Mouse (Mus musculus): ENCODE results near the gene Gm20877.
"Not testable (repeated sequence)": the region's sequence is repeated elsewhere in the genome, so short reads cannot be mapped to it uniquely, and the experiment has no call there.

Gm20877 gene

DNA sequence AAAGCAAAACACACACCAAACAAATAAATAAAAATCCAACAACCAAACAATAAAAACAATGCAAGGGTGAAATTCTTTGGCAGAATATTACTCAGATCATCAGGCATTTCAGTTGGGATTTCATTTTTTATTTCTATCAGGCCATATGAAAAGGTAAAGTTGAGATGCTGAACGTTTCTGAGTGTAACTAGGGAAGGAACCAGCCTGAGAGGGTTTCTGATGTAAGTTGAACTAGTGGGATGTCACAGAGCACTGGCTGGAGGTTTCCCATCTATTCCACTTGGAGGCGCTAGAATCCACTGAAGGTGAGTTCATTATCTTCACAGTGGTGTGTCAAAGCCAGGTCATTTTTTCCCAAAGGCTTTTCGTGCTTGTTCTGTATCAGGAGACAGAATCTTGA lies at the start of gene Gm20877:
Gm20877 (plus strand) TSS at position 301 of the 400 bp plus-strand sequence.
- DNase-seq (ENCODE audit: low spot score in 2 of 2) = not testable (repeated sequence)

Data from heart, adult 9 months (tissue).